Mouse (Mus musculus) embryonic fibroblast, embryonic 13.5 days (primary cell): ENCODE results near the gene C1ql1. TPM values are rescaled to one million over a fixed set of nuclear protein-coding genes. Genes with fewer than 3 reads are reported as not detected.

Source experiments
- H3K27ac ChIP-seq: 2 replicates; pipeline ENCODE4 v1.5.1; 2012; ENCODE audit warnings: low read length, control low read depth, inconsistent platforms; ENCODE audit not compliant: insufficient read depth
- H3K4me1 ChIP-seq: 2 replicates; pipeline ENCODE4 v1.6.1; 2011; ENCODE audit warnings: low read length; ENCODE audit not compliant: control insufficient read depth, insufficient read depth
- H3K4me3 ChIP-seq: 2 replicates; pipeline ENCODE4 v1.5.1; 2011; ENCODE audit warnings: mild to moderate bottlenecking, control low read depth, low read length; ENCODE audit not compliant: insufficient read depth
- CTCF ChIP-seq: IDR thresholded peaks from 2 replicates; pipeline ENCODE4 v1.5.1; 2011; ENCODE audit warnings: mild to moderate bottlenecking, control low read depth, low read length, moderate library complexity, borderline replicate concordance; ENCODE audit not compliant: insufficient read depth
- POLR2A ChIP-seq: IDR thresholded peaks from 2 replicates; pipeline ENCODE4 v1.6.1; 2011; ENCODE audit warnings: low read depth, mild to moderate bottlenecking, control low read depth, low read length, moderate library complexity
- polyA plus RNA-seq: library from polyadenylated mRNA; stranded (reverse); fragments of >200 nt; gene quantifications from 2 replicates; pipeline ENCODE4 v1.2.4, GENCODE M21; 2011; ENCODE audit warnings: low read depth; ENCODE audit not compliant: missing spikeins, insufficient read length

The C1ql1 gene
- polyA plus RNA-seq, 1 experiment, result not detected

GRCm38 (mm10) chr11:102890096-102890495, 56.4 kb downstream of the C1ql1 start:
- Histone ChIP-seq H3K27ac (no peak overlapping the region), H3K4me1 (no peaks in the 10 kb centered on the region), H3K4me3 (no peak overlapping the region)
- TF ChIP-seq CTCF (no peak), POLR2A (no peak)

Other genes with a start within 250 kb of the C1ql1 start
- gene Ccdc43, start 248.9 kb downstream of the C1ql1 start, polyA plus RNA-seq, result 25.6 and 26.4 TPM in 2 replicates
- gene Adam11, start 185.2 kb downstream of the C1ql1 start, polyA plus RNA-seq, result 0.40 and 2.0 TPM in 2 replicates
- 27.8 and 43.5 TPM in 2 replicates for gene Gjc1, start 127.0 kb downstream of the C1ql1 start, polyA plus RNA-seq
- not detected in 2 replicates for gene Higd1b, start 110.8 kb downstream of the C1ql1 start, polyA plus RNA-seq
- gene Eftud2, start 65.7 kb downstream of the C1ql1 start, polyA plus RNA-seq, result 75.9 and 77.9 TPM in 2 replicates
- 0.49 and 0.73 TPM in 2 replicates for gene Ccdc103, start 65.5 kb downstream of the C1ql1 start, polyA plus RNA-seq
- gene Fam187a, start 61.5 kb downstream of the C1ql1 start, polyA plus RNA-seq, result not detected in 2 replicates
- gene Gfap, start 45.8 kb downstream of the C1ql1 start, polyA plus RNA-seq, result 1.4 TPM in 1 of 2 replicates, not detected in the other
- gene Kif18b, start 21.6 kb downstream of the C1ql1 start, polyA plus RNA-seq, result 10.5 and 15.7 TPM in 2 replicates
- gene Nmt1, start 81.5 kb upstream of the C1ql1 start, polyA plus RNA-seq, result 91.1 and 111 TPM in 2 replicates
- 57.7 and 66.6 TPM in 2 replicates for gene Dcakd, start 81.6 kb upstream of the C1ql1 start, polyA plus RNA-seq
- 5.6 and 7.1 TPM in 2 replicates for gene Plcd3, start 155.0 kb upstream of the C1ql1 start, polyA plus RNA-seq
- gene Acbd4, start 155.0 kb upstream of the C1ql1 start, polyA plus RNA-seq, result 23.3 and 24.3 TPM in 2 replicates
- 16.8 and 19.0 TPM in 2 replicates for gene Hexim1, start 169.5 kb upstream of the C1ql1 start, polyA plus RNA-seq
- 2.3 and 3.1 TPM in 2 replicates for gene Hexim2, start 185.7 kb upstream of the C1ql1 start, polyA plus RNA-seq
- gene Fmnl1, start 224.4 kb upstream of the C1ql1 start, polyA plus RNA-seq, result 1.1 TPM in 1 of 2 replicates, not detected in the other